Mouse (Mus musculus) G1E (cell line): ENCODE measurements at regions not wholly inside any gene's neighbourhood (a gene's known extent, or its start where the extent isn't known, plus 50 kb on each side); places are given as distances from the start of the nearest gene placed in this dataset.

Experiments
- CTCF ChIP-seq: IDR thresholded peaks from 2 replicates; pipeline ENCODE4 v1.5.1; 2012; ENCODE audit warnings: low read depth, low read length, inconsistent platforms, mixed read lengths
- GATA1 ChIP-seq: IDR thresholded peaks from 2 replicates; pipeline ENCODE4 v1.6.1; 2012; ENCODE audit warnings: borderline replicate concordance, low read length, inconsistent platforms, mixed read lengths
- GATA2 ChIP-seq: IDR thresholded peaks from 2 replicates; pipeline ENCODE4 v1.6.1; 2012; ENCODE audit warnings: low read depth, low read length, inconsistent platforms, borderline replicate concordance
- POLR2AphosphoS5 ChIP-seq: IDR thresholded peaks from 2 replicates; pipeline ENCODE4 v1.6.1; 2012; ENCODE audit warnings: low read depth, low read length, inconsistent platforms; ENCODE audit not compliant: insufficient replicate concordance
- TAL1 ChIP-seq: conservative IDR thresholded peaks from 2 replicates; pipeline ENCODE4 v1.6.1; 2012; ENCODE audit warnings: low read depth, low read length, inconsistent platforms, mixed read lengths

- TF ChIP-seq CTCF: no peak
- no peak for TF ChIP-seq POLR2AphosphoS5
- TF ChIP-seq TAL1: no peak
- TF ChIP-seq GATA1: no peak
- TF ChIP-seq GATA2: no peak
Measured at GRCm38 (mm10) chr2:9804306-9804705, 76.7 kb upstream of the 4930412O13Rik start.
